Mouse (Mus musculus): ENCODE measurements around the gene Gtf3c6.
"Not testable (repeated sequence)": the region's sequence is repeated elsewhere in the genome, so short reads cannot be mapped to it uniquely, and the experiment has no call there.

Gtf3c6 gene

DNA sequence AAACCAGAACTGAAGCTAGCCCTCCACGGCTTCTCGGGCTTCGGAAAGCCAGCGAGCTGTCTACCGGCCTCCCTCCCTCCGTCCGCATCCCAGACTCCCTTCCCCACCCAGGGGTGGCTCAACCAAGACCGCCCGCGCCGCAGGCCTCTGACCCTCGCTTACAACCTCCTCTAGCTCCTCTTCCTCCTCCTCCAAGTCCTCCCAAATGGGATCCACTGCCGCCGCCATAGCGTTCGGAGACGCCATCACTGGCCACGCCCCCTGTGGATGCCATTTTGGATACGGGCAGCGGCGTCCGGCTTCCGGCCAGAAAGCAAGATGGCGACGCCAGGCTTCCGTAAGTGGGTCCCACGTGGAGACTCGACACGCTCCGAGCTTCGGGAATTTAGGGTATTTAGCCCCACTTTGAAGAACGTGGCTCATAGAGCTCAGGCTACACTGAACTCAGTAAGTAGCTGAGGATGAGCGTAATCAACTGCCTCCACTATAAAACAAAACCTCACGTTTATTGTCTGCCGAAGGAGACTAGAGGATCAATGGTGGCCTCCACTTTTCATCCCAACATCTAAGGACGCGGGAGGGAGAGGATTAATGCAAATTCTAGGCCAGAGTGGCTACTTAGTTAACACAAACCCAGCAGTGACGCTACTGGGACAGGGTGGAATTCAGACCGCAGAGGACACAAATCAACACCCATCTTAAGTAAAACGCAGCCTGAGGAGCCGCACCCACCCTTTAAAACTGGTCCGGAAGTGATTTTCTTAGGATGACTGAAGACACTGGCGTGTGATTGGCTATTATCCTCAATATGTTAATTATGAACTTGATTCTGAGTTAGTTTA is at the start of gene Gtf3c6:
Gtf3c6 (minus strand) TSS at position 695 of the 842 bp plus-strand sequence.
- CTCF ChIA-PET = interaction anchor here (0.5 to 2.1 kb wide), 5 partner anchors 11 to 1046 kb away, joined by 3 to 8 read pairs (median 5); partner anchors contain the start of gene Ak9

DNA sequence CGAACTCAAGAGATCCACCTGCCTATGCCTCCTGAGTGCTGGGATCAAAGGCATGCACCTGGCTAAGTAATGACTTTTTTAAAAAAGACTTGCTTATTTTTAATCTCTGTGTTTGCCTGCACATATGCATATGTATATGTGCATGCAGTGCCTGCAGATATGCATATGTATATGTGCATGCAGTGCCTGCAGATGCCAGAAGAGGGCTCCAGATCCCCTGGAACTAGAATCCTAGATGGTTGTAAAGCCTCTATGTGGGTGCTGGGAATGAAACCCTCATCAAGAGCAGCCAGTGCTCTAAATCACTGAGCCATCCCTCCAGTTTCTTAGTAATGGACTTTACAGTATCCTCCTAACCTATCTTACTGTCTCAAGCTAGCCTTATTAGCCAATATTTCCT is 48.1 kb upstream of the Gtf3c6 start:
- CTCF ChIA-PET = no interaction called here

DNA sequence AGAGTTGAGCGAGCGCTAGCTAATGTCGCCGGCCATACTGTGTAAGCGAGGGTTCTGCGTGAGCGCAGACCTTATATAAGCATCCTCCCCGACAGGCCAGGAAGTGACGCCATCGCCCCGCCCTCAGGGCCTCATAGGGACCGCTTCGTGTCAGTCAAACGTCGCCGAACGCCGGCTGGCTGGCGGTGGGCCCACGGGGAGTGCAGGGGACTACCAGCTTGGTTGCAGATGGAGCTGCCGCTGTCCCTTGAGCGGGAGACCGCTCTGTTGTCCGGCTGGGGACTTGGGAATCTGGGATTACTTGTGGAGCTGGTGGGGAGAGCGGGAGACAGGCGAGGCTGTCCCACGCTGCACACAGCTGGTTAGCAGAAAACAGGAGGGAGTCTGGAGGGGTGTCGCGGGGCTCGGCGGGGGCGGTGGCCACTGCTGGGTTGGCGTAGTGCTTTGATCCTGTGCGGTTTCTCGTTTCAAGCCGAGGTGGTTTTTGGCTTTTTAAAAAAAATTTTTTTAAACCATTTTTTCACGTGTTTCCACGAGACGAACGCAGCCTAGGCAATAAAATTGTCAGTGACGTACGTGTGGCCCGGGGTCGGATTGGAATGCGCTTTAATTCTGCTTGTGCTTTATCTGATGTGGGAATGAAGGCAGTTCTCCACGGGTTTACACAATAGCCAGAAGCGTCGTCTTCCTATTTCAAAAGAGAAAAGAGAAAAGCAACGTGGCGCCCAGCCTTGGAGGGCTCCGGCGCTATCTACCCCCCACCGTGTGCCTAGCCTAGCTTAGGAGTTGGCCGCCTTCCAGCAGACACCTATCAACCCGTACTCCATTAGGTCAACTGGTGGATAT is 44.5 kb upstream of the Gtf3c6 start, which contains the start of gene Amd1:
Amd1 (minus strand) TSS at position 47 of the 846 bp plus-strand sequence.
- CTCF ChIA-PET = interaction anchor here (1.0 kb wide), 1 partner anchor 44 kb away, joined by 17 read pairs; no protein-coding TSS in a partner anchor

DNA sequence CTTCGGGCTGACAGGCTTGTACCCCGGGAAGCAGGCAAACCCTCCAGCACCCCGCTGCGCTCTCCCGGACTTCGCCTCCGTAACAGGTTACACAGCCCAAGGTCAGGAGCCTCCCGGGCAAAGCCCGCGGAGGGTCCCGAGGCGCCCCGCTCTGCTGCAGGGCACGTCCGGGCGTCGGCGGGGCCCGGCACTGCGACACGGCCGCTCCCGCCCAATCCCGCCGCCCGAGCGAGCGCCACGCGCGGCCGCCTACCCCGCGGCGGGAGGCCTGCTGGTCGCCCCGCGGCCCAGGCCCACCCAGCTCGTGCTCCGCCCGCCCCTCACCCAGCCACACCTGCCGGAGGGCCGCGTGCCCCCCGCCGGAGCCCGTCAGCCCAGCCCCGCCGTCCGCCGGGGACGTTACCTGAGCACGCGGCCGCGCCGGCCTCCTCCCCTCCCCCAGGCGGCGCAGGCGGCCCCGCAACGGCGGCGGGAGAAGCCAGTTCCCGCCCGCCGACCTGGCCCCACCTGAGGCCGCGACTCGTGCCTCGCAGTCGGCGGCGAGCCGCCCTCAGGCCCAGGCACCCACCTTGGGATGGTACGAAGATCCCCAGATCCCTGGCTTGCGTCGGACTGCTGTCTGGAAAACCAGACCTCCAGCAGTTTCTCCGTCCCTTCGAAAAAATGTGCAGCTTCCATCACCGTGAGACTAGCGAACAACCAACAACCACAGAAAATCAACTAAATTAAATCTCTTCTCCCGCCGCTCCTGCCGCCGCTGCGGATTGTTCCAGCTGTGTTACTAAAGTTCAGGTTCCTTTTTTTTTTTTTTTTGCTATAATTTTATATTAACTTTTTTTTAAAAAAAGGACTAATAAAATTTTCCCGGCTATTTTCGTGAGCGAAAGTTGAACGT is 43.5 kb upstream of the Gtf3c6 start:
- CTCF ChIA-PET = not testable (repeated sequence)

DNA sequence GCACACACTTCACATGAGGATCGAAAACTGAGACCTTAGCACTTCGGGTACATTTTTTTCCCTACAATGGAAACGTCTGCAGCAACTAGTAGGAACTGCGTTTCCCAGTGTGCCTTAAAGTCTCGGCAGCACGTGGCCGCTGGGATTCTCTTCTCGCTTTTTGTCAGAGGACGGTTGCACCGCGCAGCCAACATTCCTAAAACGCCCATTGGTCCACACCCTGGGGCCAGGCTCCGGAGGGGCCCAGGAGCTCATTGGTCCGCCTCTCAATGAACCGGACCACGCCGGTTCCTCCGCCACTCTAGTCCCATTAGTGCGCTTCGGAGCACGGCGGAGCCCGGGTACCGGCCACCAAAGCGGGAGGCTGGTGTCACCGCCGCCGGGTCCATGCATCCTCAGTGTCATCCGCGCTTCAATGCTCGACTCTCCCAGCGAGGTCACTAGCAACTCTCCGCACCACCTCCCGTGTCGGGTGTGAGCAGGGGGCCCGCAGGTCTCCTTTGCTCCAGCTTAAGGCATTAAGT is 42.8 kb upstream of the Gtf3c6 start:
- CTCF ChIA-PET = interaction anchor here (0.6 to 0.8 kb wide), 2 partner anchors 11 to 42 kb away, joined by 3 to 5 read pairs; no protein-coding TSS in a partner anchor

DNA sequence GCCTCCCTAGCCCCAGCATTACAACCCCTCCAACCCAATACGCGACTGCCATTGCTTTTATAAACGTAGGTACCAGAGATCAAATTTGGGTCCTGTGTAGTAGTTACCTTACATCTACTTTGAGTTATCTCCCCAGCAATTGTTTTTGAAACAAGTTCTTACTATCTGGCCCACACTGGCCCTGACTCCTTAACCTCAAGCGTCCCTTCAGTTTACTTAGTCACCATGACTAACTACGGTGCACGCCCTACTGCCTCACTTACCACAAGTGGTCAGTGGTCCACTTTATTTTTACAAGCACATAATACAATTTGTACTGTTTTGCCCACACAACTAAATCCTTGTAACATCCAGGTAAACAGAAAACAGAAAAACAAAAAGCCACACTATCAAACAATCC is 34.7 kb upstream of the Gtf3c6 start:
- CTCF ChIA-PET = no interaction called here

DNA sequence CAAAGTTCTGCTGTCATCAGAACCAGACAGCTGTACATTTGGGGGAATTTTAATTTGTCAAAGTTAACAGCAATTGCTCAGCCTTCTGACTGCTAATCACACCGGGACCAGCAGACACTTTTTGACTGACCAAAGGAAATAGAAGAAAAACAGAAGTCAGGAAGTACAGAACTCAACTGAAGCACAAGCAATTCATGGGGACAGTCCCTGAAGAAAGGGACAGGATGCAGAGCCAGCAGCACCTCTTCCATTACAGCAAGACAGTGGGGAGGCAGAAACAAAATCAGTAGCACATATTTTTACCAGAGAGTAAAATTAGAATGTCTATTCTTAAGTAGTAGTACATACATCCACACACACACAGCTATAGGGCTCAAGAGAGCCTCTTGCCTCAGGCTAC is 28.9 kb upstream of the Gtf3c6 start:
- CTCF ChIA-PET = no interaction called here

DNA sequence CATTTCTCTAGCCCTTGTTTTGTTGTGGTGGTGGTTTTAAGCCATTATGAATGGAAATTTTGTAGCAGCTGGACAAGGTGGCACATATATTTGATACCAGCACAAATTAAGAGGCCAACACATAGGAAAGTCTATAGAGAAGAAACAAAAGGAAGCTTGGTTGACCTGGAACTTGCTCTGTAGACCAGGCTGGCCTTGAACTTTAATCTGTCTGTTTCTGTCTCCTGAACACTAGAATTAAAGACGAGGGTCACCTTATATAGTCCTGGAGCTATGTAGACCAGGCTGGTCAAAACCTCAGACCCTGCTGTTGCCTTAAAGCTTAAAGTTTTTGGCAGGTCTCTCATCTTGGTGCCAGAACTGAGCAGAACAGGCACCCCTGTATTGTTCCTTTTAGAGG is 27.7 kb upstream of the Gtf3c6 start:
- CTCF ChIA-PET = no interaction called here

DNA sequence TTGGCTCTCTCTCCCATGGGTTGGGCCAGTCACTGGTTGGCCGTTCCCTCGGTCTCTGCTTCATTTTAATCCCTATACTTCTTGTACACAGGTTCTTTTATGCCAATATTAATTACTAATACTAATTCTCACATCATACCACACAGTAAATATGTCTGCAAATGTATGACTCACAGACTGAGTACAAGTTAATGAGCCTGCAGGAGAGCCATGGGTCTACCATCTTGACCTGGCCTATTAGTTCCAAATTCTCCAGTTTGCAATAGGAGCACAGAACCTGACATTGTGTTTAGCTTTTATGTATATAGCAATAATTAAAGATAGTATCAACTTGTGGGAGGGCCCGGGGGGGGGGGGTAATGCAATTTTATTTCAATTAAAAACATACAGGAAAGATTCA is 27.1 kb upstream of the Gtf3c6 start:
- CTCF ChIA-PET = interaction anchor here (0.6 to 0.7 kb wide), 2 partner anchors 240 to 658 kb away, joined by 4 to 11 read pairs; no protein-coding TSS in a partner anchor

DNA sequence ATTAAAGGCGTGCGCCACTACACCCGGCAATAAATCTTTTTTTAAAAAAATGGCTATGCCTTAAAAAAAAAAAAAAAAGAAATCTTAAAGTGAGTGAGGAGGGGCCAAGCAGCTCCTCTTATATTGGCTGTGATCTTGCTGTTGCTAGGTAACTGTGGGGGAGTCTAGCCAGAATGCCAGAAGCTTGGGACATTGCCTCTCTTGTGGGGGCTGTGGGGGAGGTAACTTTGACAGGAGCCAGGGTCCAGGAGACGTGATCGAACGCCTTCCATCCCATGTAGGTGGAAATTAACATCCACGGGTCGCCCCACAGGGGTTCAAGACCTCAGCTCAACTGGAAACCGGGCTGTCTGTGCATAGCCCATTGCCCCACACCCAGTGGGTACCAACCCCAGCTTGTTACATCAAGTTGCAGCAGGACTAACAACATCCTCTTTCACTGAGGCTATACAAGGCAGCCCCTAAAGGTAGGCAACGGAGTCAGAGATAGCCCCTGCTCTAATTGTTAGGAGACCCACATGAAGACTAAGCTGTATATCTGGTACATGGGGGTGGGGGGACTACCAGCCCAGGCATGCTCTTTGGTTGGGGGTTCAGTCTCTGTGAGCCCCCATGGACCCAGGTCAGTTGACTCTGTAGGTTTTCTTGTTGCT is 26.4 kb upstream of the Gtf3c6 start:
- CTCF ChIA-PET = interaction anchor here (0.7 kb wide), 1 partner anchor 241 kb away, joined by 11 read pairs; no protein-coding TSS in a partner anchor

DNA sequence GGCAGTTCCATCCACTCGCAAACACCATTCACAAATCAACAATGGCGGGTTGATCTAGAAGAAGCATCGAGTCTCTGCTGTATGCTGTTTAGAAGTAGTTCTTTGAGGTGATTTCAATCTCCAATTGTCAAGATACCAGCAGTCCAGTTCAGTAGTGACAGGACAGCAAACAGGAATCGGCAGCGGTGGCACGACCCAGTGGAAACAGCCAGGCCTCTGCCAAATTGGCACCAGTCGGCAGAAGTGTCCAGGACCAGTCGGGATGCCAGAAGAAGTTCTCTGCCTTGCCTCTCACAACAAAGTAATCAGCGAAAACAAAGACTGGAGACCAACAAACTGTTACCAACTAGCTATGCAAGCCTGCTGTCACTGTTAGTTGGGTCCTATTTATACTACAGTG is 25.7 kb upstream of the Gtf3c6 start:
- CTCF ChIA-PET = no interaction called here

DNA sequence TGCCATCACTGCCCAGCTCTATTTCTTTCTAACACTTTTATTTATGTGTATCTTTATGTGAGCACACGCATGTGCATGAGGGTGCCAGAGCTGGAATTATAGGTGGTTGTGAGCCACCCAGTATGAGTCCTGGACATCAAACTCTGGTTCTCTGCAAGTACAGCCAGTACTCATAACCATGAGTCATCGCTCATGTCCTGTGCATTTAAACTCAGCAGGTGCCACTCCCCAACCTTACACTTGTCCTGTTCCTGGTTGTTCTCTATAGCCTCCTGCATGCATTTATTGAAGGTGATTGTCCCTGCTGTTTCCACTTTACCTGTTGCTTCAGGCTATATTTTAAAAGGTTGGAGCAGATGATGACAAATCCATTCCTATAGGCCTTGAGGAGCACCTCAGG is 23.7 kb upstream of the Gtf3c6 start:
- CTCF ChIA-PET = no interaction called here

DNA sequence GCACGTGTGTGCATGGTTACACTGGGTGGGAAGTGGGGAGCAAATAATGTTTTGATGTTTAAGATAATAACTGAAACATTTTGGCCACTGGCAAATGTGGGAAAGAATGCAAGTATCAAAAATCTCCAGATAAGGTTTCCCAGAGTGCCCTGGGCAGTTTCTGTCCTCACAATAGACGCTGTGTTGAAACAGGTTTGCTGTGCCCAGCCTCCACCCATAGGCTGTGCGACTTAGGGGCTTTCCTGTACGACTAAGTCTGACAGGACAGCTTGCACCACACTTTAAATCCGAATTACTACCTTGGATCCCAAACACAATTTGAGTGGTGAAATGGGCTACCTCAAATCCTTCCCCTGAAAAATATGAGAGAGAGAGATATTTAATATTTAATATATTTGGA is 20.4 kb upstream of the Gtf3c6 start:
- CTCF ChIA-PET = no interaction called here

DNA sequence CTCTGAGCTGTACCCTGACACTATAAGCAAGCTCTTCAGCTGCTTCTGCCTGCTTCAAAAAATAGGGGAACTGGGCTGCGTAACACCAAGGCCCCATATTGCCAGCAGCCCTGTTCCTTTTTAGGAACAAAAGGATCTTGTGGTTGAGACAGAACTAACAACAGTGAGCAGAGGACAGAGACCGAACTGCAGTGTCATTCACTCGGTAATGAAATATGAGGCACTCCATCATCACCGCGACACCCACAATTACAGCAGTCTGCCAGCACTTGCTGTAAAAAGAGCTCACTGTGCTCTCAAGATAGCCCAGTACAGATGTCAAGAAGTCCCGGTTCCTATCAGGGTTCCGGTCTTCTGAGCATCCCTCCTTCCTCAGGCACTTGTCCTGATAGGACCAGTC is 18.1 kb upstream of the Gtf3c6 start:
- CTCF ChIA-PET = interaction anchor here (1.1 kb wide), 1 partner anchor 71 kb away, joined by 3 read pairs; no protein-coding TSS in a partner anchor

DNA sequence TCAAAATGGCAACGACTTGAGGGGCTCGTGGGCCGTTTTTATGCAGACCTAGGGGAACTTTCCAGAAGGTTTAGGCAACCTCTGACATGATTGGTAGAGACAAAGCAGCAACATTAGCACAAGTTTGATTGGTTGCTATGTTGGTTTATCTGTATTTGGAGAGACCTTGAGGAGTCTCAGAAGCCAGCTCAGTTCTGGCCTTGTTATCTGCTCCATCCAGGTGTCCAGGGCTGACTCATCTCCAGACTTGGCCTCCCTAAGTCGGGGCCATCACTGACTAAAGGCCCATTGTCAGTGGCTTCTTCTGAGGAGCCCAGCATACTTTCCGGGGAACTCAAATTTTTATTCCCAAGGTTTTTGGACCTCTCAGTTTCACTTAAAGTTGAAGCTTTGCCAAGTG is 16.0 kb upstream of the Gtf3c6 start:
- CTCF ChIA-PET = no interaction called here

DNA sequence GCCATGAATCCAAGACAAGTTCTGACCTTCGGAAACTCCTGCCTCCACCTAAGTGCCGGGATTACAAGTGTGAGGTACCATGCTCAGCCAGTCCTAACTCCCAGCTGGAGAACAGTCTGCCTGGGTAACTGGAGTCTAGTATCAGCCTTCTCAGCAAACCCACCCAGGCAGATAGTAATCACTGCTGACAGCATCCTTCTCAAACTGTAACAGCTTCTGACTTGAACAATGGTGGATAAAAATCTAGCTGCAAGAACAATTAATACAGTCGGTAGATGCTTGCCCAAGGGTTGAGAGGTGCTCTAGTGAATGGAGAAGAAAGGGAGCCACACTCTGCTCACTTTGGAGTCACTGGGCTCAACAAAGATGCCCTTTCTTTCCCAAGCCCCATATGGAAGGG is 13.3 kb upstream of the Gtf3c6 start:
- CTCF ChIA-PET = interaction anchor here (0.7 kb wide), 1 partner anchor 23 kb away, joined by 3 read pairs; no protein-coding TSS in a partner anchor

DNA sequence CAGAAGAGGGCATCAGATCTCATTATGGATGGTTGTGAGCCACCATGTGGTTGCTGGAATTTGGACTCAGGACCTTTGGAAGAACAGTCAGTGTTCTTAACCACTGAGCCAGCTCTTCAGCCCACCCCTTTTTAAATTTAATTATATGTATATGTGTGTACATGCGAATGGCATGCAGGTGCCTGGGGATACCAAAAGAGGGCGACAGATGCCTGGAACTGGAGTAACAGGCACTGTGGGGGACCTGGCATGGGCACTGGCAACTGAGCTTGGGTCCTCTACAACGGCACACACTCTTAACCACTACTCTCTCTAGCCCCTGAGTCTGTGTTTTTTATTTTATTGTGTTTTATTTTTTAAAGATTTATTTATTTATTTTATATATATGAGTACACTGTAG is 7.0 kb upstream of the Gtf3c6 start:
- CTCF ChIA-PET = no interaction called here

DNA sequence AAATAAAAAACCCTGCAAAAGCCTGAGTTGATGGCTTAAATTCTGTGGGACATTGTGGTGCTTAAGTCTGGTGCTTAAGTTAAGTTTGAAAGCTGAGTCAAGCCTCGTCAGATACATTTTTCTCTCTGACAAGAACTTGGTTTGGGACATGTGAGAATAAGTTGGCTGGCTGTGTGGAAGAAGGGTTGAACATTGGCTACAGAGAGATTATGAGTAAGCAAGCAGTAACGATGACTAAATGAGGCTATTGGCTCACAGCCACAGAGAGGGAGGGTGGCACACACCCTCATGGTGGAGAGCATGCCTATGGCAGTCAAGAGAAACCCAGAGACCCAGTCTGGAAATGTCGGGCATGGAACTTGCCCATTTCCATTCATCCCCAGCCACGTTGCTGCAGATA is 5.8 kb upstream of the Gtf3c6 start:
- CTCF ChIA-PET = interaction anchor here (0.6 to 1.3 kb wide), 2 partner anchors 226 to 261 kb away, joined by 4 to 31 read pairs; no protein-coding TSS in a partner anchor

DNA sequence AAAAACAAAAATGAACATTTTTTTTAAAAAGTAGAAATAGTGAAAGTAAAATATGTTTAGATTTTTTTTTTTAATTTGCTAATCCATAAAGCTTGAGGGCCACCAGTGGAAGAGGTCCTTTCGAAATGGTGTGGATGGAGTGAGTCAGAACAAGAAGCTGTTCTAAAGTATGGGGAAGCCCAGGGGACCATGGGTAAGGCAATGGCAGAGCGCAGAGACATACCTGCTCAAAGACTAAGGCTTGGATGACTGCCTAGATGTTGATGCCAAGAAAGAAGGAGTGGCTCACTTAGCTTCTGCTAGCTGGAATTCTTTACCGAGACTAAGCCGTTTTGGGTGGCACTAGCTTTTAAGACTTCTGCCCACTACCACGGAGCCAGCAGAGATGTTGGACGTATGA is 4.3 kb upstream of the Gtf3c6 start:
- CTCF ChIA-PET = interaction anchor here (0.7 kb wide), 1 partner anchor 252 kb away, joined by 3 read pairs; no protein-coding TSS in a partner anchor

DNA sequence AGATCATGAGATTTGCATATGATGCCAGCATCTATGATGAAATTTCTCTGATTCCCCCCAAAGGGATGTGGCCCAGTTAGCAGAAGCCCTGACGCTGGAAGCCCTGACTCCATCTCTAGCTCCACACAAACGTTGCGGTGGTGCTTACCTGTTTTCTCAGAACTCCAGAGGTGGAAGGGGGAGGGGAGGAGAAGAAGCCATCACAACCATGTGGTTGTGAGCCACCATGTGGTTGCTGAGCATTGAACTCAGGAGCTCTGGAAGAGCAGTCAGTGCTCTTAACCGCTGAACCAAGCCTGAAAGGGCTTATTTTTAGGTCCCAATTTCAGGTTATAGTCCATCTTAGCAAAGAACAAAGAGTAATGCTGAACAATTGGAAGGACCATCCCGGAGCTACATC is 2.4 kb upstream of the Gtf3c6 start:
- CTCF ChIA-PET = no interaction called here

All from spleen, embryonic (tissue).